Mouse (Mus musculus) 3T3-L1 (cell line): Measurements from ENCODE around the gene Gldc.

ENCODE experiments used
- DNase-seq: peaks from one replicate; pipeline ENCODE4 v3.0.0-alpha.2; 2015; ENCODE audit warnings: low read depth, low spot score

Gldc gene

GRCm38 (mm10) chr19:30107221-30107845 is 67.9 kb downstream of the Gldc start:
- DNase-seq = peak; percentile 87

GRCm38 (mm10) chr19:30105045-30105842 is 70.0 kb downstream of the Gldc start:
- no peak for DNase-seq

- peak; percentile 58 for DNase-seq
Measured at GRCm38 (mm10) chr19:30102620-30103019, 72.6 kb downstream of the Gldc start.

GRCm38 (mm10) chr19:30100571-30100970 is 74.7 kb downstream of the Gldc start:
- DNase-seq = no peak

GRCm38 (mm10) chr19:30097039-30097438 is 78.2 kb downstream of the Gldc start:
- DNase-seq = no peak

- DNase-seq = peak; percentile 85
Measured at GRCm38 (mm10) chr19:30096186-30096585, 79.0 kb downstream of the Gldc start.

GRCm38 (mm10) chr19:30091644-30092295 is 83.5 kb downstream of the Gldc start:
- DNase-seq = no peak

GRCm38 (mm10) chr19:30090163-30090562 is 85.1 kb downstream of the Gldc start:
- no peak for DNase-seq

GRCm38 (mm10) chr19:30065797-30066196 is 109.4 kb downstream of the Gldc start:
- peak; percentile 18 for DNase-seq

GRCm38 (mm10) chr19:30054218-30054617 is 121.0 kb downstream of the Gldc start:
- DNase-seq = no peak

- no peak for DNase-seq
Measured at GRCm38 (mm10) chr19:30051479-30051878, 123.8 kb downstream of the Gldc start.

GRCm38 (mm10) chr19:30050584-30050983 is 124.6 kb downstream of the Gldc start:
- DNase-seq = no peak
